Comparison of ENCODE assay signal across 19 mouse cellular contexts in the genomic region with DNA sequence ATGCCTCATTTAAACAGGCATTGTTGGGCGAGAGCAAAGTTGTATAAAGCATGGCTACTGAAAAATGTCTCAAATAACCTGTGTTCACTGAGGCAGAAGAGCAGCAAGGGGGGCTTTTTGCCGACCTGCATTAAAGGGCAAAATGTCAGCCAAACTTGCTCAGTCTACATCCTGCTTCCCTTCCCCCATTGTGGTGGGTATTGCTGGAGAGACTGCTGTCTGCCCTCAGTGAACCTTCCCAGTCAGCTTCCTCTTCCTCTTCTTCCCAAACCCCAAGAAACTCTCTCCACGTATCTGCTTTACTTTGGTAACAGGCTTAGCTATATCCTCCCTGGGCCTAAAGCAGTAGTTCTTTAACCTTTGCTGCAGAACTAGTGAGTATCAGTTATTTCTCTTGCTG.
"Had no signal": no experiment of that assay in that cellular context is flagged by ENCODE, and none has a peak within 500 bp of the region (broad histone marks: within the 10 kb centered on the region; RNA-seq: fewer than 3 reads in every experiment).

No protein-coding gene starts in this region.

- H3K9ac ChIP-seq: kidney, embryonic 15.5 days; limb, embryonic 12.5 days; limb, embryonic 15.5 days; liver, embryonic 13.5 days; midbrain, embryonic 13.5 days had no signal

- H3K36me3 ChIP-seq: kidney, embryonic 15.5 days; limb, embryonic 12.5 days; limb, embryonic 15.5 days; liver, embryonic 13.5 days; midbrain, embryonic 10.5 days; midbrain, embryonic 13.5 days had no signal

- H3K4me1 ChIP-seq: limb, embryonic 12.5 days; liver, embryonic 13.5 days; megakaryocyte, embryonic 14.5 days had no signal

- DNase-seq: kidney, adult 8-10 months; kidney, postnatal 14 days; kidney, postnatal 4 days; left cerebral cortex, postnatal 4 days; liver, embryonic 13.5 days; lung, adult 2 months; right cerebral cortex, postnatal 14 days; right cerebral cortex, postnatal 4 days; thymus, postnatal 36 days had no signal

- H3K27me3 ChIP-seq: kidney, embryonic 15.5 days; limb, embryonic 12.5 days; limb, embryonic 15.5 days; liver, embryonic 13.5 days; midbrain, embryonic 13.5 days had no signal

- H3K4me2 ChIP-seq: kidney, embryonic 15.5 days; limb, embryonic 12.5 days; limb, embryonic 15.5 days; liver, embryonic 13.5 days; midbrain, embryonic 13.5 days had no signal

- ATAC-seq: intestine, postnatal 0 days; midbrain, embryonic 13.5 days; midbrain, embryonic 16.5 days had no signal

- H3K9me3 ChIP-seq: kidney, embryonic 15.5 days; limb, embryonic 12.5 days; limb, embryonic 15.5 days; liver, embryonic 13.5 days; megakaryocyte, embryonic 14.5 days; midbrain, embryonic 10.5 days; midbrain, embryonic 13.5 days had no signal

- H3K27ac ChIP-seq: kidney, embryonic 15.5 days; limb, embryonic 12.5 days; limb, embryonic 15.5 days; liver, embryonic 13.5 days; macrophage; midbrain, embryonic 10.5 days; midbrain, embryonic 13.5 days; stomach, postnatal 0 days had no signal

- H3K4me3 ChIP-seq: kidney, embryonic 15.5 days; limb, embryonic 12.5 days; limb, embryonic 15.5 days; liver, embryonic 13.5 days; megakaryocyte, embryonic 14.5 days; midbrain, embryonic 10.5 days; midbrain, embryonic 13.5 days had no signal
